Mouse (Mus musculus) spleen, adult 18-20 months (tissue): ENCODE measurements around the gene Acot12.

Experiments
- DNase-seq, 2 experiments: peaks; one replicate each; pipeline ENCODE4 v3.0.0; 2022; ENCODE audit warnings: mixed read lengths in 2 of 2

Acot12 gene

DNA sequence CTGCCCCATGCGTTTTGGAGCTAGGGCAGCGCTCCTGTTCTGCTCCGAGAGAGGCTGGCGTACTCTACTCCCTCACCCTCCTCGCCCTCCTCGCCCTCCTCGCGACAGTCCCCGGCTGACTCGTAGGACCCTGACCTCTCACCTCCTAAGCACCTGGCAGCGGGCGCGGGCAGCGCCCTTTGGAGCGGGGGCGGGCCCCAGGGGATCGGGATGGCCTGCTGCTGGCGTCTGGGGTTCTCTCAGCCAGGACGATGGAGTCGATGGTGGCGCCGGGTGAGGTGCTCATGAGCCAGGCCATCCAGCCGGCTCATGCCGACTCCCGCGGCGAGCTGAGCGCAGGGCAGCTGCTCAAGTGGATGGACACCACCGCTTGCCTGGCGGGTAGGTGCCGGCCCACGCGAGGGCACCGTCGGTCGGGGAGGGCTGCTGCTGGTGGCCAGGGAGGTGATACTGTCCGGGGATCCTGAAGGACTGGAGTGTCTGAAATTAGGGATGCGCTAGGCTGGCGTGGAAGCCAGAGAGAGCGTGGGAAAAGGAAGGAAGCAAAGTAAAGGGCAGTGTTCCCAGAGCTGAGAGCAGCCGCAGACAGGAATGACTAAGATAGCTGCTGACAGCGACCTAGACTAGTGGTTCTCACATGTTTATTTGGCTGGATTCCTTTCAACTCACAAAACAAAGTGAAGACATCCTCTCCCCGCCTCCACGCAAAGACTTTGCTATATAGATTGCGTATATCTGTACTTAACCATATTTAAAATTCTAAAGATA is at the start of gene Acot12:
Gene Acot12, plus strand, starts transcription at position 233 of the 768 bp plus-strand sequence.
- DNase-seq = no peak

DNA sequence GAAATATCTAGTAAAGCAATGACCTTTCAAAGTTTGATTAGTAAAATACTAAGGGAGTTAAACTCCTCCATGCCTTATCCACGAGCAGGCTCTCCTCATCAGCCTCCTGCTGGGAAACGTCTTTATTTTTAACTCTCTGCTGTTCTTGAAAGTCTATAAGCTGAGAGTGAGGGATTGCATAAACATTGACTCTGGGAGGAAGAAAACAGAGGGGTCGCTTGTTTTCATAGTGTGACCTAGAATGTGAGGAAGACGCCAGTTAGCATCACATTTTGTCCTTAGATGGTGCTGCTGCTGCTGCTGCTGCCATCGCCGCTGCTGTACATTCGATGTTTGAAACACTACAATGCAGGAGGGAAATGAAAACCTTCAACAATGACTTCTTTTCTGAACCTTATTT is 47.7 kb upstream of the Acot12 start:
- no peak for DNase-seq

DNA sequence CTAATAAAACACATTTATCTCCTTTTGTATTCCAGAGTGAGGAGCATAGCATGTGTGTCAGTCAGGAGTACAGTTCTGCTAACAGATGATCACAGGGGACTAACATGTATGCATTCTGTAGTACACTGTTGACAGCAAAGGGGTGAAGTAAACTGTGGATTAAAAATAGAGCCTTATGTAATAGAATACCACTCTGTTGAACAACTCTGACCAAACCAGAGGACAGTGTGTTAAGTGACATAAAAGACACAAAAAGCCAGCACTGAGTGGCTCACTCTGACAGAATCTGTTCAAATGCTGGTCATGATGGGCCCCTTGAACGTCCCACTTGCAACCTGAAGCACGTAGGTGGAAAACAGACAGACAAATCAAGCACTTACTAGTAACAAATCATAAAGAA is 45.9 kb upstream of the Acot12 start:
- DNase-seq = no peak

- DNase-seq = no peak
Measured at GRCm38 (mm10) chr13:91696109-91696645, 45.1 kb upstream of the Acot12 start.

DNA sequence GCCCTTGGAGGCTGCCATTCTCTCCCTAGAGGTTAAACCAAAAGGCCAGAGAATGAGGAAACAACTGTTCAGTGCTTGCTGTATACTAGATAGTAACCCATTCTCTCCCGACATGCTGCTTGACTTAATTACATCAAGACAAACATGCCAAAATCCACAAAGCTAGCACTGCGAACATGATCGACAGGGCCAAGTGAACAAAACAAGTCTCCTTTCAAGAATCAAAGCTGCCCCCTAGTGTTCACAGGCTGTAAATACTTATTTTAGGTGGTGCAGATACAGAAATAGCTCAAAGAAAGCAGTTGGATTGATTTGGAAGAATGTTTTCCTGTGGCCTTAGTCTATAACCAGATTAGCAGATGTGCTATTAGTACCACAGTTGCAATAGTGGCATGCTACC is 44.3 kb upstream of the Acot12 start:
- DNase-seq = peak in 1 of 2 experiments; percentile 6

- peak in 1 of 2 experiments; percentile 18 for DNase-seq
Measured at GRCm38 (mm10) chr13:91702337-91702736, 39.0 kb upstream of the Acot12 start.

DNA sequence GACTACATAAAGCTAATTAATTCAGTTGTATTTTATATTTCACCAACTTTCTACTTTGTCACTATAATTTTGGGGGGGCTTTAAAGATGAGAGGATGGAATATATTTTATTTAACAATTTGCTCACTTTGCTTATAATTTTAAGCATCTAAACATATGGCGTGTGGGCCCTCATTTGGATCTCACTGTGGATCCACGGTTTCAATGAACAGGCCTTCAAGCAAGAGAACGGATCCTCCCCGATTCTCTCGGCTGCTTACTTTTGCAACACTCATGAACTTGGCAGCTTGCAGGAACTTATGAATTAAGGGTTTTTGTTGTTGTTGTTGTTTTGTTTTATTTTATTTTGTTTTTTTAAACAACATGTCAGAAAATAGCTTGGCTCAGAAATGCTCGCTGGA is 21.8 kb upstream of the Acot12 start:
- no peak for DNase-seq

GRCm38 (mm10) chr13:91723108-91723735 is 18.1 kb upstream of the Acot12 start:
- no peak for DNase-seq

DNA sequence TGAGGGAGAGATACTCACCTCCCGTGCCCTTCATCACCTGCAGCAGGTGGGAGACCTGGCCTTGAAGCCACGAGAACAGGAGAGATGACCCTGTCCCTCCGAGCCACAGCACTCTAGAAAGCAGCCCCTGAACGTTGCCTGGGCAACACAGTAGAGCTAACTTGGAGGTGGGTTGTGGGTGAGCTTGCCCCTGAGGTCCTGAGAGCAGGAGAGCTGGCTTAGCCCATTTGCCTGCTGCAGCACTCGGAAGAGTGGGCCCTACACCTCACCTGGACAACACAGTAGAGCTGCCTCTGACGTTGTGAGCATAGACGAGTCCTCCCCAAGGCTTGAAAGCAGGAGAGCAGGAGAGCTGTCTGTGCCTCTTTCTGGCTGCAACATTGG is 17.6 kb upstream of the Acot12 start:
- DNase-seq = no peak

GRCm38 (mm10) chr13:91724211-91724610 is 17.1 kb upstream of the Acot12 start:
- no peak for DNase-seq

DNA sequence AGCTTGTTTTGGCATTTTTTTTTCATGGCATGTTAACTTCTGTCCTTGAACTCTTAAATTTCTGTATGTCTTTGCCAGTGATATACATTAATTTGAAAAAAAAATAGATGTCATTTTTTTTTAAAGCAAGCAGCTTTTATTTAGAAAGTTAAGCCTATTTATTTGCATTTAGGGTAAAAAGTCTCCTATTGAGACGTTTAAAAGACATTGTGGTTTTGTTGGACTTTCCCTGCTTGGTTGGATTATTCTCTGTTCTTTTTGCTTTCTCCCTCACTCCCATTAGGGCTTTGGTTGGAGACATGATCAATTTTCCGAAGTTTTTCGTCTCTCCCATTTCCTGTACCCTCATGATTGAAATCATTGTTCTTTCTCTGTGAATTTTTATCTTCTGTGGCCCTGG is 16.2 kb upstream of the Acot12 start:
- no peak for DNase-seq

DNA sequence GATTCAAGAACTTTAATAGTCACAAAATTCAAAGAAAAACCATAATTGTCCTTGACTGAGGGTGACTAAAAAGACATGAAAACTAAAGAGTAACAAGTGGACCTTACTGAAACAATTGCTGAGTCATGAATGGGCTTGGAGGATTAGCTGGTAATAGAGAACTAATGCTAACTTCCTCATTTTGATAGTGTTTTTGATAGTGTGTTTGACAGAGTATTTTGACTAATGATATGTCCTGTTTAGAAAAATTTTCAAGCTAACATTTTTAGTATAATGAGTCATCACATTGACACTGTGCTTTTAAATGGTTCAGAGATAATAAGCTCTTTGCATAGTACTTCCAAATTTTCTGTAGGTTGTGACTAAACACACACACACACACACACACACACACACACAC is 13.4 kb upstream of the Acot12 start:
- DNase-seq = no peak

DNA sequence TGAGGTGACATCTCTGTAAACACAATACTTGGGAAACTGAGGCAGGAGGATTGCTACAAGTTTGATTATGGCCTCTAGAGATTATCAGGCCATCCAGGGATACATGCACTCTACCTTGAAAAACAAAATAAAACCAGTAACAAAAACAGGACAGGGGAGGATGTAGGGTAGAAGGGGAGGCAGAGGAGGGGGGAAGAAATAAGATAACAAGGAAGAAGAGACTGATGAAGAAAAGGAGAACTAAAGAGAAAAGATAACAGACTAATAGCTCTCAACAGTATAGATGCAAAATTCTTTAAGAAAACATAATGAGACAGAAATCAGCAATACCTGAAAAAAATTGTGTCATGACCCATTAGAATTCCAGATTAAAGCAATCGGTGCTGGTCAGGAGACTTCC is 4.1 kb upstream of the Acot12 start:
- no peak for DNase-seq

GRCm38 (mm10) chr13:91740851-91741250 is 461 bp upstream of the Acot12 start:
- DNase-seq = no peak

- no peak for DNase-seq
Measured at GRCm38 (mm10) chr13:91743180-91743579, 1.9 kb downstream of the Acot12 start.

DNA sequence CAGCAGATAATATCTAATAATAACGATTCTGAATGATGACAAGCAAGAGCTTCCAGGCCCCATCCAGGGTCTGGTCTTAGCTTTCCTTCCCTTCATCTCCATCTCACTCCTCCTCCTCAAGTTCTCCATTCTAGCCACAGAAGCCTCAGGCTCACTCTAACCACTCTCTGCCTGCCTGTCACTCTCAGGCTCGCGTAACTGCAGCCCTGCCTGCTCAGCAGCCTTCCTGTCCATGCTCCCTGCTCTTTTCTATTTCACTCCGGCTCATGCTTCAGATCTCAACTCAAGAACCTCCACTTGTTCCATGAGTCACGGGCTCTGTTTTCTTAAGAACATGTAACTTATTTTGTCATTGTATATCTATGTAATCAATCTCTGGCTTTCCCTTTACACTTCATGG is 5.2 kb downstream of the Acot12 start:
- DNase-seq = no peak

DNA sequence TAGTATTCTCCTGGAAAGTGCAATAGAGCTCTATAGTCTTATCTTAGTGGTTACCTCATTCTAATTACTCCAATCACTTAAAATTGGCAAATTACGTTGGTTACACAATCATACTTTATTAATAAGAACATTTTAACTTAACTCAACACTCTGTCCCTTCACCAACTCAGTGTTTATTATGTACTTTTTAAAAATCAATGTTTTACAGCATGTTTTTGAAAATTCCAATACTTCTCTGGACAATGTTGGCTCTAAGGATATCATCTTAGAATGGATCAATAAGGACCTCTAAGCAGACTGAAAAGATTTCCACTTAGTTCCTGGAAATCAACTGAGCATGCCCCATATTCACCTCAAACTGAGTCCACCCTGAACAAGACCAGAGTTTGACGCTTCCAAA is 7.1 kb downstream of the Acot12 start:
- DNase-seq = no peak

GRCm38 (mm10) chr13:91749981-91750380 is 8.7 kb downstream of the Acot12 start:
- DNase-seq = no peak

DNA sequence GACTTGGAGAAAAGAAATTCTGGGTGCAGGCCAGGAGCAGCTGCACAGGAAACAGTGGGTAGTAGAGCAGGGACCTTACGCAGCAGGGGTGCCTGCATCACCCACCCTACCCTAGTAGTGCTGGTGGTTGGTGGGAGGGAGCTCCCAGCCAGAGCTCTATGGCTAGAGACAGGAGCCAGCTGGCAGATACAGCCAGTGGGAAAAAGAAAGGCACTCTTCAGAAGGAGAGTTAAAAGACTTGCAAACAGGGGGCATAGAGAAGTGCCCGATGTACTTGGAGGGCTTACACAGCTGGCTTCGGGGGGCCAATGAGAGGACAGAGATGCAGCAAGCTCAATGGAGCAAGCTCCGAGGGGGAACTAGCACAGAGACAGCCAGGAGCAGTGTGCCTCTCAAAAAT is 12.4 kb downstream of the Acot12 start:
- no peak for DNase-seq

- DNase-seq = no peak
Measured at GRCm38 (mm10) chr13:91754762-91755161, 13.4 kb downstream of the Acot12 start.

- DNase-seq = no peak
Measured at GRCm38 (mm10) chr13:91756230-91756629, 14.9 kb downstream of the Acot12 start.

DNA sequence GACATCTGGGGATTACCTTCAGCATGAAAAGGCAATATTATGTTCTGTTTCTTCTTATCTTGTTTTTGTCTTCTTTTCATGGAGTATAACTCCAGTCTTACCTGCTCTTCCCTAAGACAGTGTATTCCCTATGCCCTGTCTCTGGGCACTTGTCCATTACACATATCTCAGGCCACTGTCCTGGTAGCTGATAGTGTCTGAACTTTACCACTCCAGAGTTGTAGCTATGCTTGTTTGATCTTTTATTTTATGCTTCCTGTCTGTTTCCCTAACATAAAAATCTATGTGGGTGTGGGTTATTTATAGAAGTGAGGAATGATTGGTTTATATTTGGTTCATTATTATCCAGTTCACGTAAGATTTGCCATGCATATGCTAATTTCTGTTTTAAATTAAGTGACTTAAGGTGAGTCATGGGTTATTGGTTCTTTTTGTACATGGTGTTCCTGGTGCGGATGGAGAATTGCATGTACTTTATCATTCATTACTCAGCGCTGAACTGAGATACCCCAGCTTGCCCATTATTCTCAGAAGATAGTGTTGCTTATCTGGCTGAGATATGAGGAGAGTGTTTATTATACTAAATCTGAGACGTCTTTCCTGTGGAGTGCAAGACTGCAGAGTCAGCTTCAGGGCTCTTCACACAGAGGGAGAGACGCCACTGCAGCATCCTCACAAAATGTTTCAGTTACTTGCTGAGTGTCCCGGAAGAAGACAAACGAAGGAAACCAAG is 17.2 kb downstream of the Acot12 start:
- no peak for DNase-seq

DNA sequence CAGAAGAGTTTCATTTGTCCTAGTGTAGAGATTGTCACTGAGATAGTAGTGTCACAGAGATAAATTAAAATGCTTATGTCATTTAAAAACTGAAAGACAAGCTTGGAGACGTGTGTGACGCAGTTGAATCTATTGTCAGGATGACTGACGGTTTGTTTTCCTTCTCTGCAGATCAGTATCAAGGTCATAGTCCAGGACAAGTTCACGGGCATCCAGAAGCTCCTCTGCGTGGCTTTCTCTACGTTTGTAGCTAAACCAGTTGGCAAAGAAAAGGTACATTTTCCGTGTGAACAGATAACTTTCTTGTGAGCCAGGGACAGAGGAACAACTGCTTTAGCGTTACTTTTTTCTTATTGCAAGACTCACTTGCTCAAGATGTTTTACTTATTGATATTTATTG is 18.5 kb downstream of the Acot12 start:
- no peak for DNase-seq
